Mouse (Mus musculus): ENCODE measurements at regions not wholly inside any gene's neighbourhood (a gene's known extent, or its start where the extent isn't known, plus 50 kb on each side); places are given as distances from the start of the nearest gene placed in this dataset.

- no peak for DNase-seq (ENCODE audit: low spot score)
Measured at GRCm38 (mm10) chr3:33717317-33717716, 82.3 kb upstream of the Ttc14 start.

- no peak for DNase-seq (ENCODE audit: low spot score)
Measured at GRCm38 (mm10) chr3:33727915-33728314, 71.7 kb upstream of the Ttc14 start.

GRCm38 (mm10) chr3:33730364-33730763, 69.3 kb upstream of the Ttc14 start:
- DNase-seq (ENCODE audit: low spot score) = no peak

DNA sequence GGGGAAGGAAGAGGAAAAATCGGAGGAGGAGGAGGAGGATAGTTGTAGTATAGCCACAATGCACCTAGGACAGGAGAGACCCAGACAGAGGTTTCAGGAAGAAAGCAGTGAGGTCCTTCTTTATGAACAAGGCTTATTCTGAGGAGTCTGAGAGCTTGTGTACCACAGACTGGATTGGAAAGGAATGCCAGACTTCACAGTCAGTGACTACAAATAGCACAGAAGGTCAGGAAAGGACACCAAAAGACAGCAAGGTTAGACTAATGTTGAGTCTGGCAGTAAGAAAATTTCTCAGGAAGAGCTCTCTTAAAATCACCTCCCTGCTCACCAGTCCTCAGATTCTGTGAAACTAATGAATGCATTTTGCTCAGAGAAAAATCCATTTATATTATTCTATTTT, 62.1 kb upstream of the Ttc14 start:
- peak; percentile 26 for DNase-seq (ENCODE audit: low spot score)

DNA sequence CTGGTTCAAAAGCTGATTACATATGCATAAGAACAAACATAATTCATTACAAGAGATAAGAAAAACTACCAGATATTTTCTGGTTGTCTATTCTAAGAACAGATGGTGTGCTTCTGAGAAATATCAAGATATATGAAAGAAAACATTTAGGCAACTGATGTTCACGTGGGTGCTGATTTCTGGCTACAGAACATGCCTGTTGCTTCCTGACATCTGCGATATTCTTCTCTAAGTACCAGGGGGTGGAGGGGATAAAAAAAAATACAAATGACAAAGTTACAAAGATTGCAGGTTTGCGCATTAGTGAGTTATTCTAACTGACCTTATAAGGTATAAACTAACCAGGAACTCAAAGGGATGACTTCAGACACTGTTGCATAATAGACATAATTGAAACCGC, 57.5 kb upstream of the Ttc14 start:
- DNase-seq (ENCODE audit: low spot score) = no peak
